Mouse (Mus musculus) brain, embryonic 14.5 days (tissue): ENCODE measurements around the gene Ramp1.

ENCODE experiments used
- CTCF ChIP-seq: fragments of 200-500 bp; IDR thresholded peaks from 2 replicates; pipeline ENCODE4 v1.5.1; 2012; ENCODE audit warnings: inconsistent platforms, mild to moderate bottlenecking, moderate library complexity, borderline replicate concordance; ENCODE audit not compliant: insufficient read depth, insufficient read length; ENCODE audit errors: extremely low read depth
- POLR2A ChIP-seq: fragments of 200-500 bp; IDR thresholded peaks from 2 replicates; pipeline ENCODE4 v1.6.1; 2012; ENCODE audit warnings: mild to moderate bottlenecking, inconsistent platforms, borderline replicate concordance; ENCODE audit not compliant: poor library complexity, insufficient read depth, insufficient read length, severe bottlenecking; ENCODE audit errors: extremely low read depth

DNA sequence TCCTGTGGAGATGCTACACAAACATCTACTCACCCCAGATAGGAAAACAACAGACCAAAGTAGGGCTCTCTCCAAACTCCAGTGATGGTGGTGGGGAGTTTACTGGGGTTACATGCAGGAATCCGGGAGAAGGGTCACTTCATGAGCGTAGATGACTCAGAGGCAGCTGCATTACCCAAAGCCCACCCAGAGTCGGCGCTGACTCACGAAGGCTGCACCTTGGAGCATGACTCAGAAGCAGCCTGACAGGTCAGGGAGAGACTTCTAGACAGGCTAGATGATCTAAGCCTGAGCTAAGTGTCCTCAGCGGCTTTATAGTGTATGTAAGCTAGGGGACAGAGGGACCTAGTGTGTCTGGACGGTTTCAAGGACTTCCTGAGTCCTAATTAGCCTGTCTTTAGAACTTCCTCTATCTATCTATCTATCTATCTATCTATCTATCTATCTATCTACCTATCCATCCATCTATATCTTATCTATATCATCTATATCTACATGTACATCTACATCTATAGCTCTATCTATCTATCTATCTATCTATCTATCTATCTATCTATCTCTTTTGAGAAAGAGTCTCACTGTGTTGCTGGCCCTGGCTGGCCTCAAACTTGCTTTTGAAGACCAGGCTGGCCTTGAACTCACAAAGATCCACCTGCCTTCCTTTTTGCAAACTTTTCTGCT is 40.2 kb downstream of the Ramp1 start:
- TF ChIP-seq CTCF (no peak), POLR2A (no peak)
